Comparison of ENCODE assay signal across 8 mouse cellular contexts in genomic region chr2:29249852-29250251, GRCm38 (mm10). TPM values are rescaled to one million over a fixed set of nuclear protein-coding genes. Genes with fewer than 3 reads are reported as not detected.
DNase-seq lines count a peak whose midpoint lies in the region; ATAC-seq lines count a peak whose summit lies in the region.

No protein-coding gene starts in this region.

- H3K36me3 ChIP-seq in heart, embryonic 15.5 days = no peaks in the 10 kb centered on the region
- H3K36me3 ChIP-seq in embryonic facial prominence, embryonic 10.5 days (replicated peaks) = no peaks in the 10 kb centered on the region
- no peaks in the 10 kb centered on the region for H3K36me3 ChIP-seq in hindbrain, embryonic 15.5 days

- peak overlapping the region; percentile 100; the same call in 1 of the 2 replicates for H3K4me2 ChIP-seq in heart, embryonic 15.5 days
- peak overlapping the region; percentile 99 for H3K4me2 ChIP-seq in hindbrain, embryonic 15.5 days

- peaks cover 43% of the 10 kb centered on the region for H3K4me1 ChIP-seq in heart, embryonic 15.5 days (replicated peaks)
- H3K4me1 ChIP-seq in embryonic facial prominence, embryonic 10.5 days = peaks cover 69% of the 10 kb centered on the region
- H3K4me1 ChIP-seq in hindbrain, embryonic 15.5 days (replicated peaks) = peaks cover 69% of the 10 kb centered on the region

- peaks cover 98% of the 10 kb centered on the region for H3K27me3 ChIP-seq in heart, embryonic 15.5 days
- peaks cover 99% of the 10 kb centered on the region for H3K27me3 ChIP-seq in embryonic facial prominence, embryonic 10.5 days (replicated peaks; ENCODE audit: low read depth, poor library complexity, severe bottlenecking)
- peaks cover 20% of the 10 kb centered on the region for H3K27me3 ChIP-seq in hindbrain, embryonic 15.5 days

- no peak for ATAC-seq in heart, embryonic 15.5 days (replicated peaks; ENCODE audit: insufficient number of reproducible peaks, insufficient read depth, low FRiP score, low read depth)
- no peak for ATAC-seq in hindbrain, embryonic 15.5 days (ENCODE audit: low FRiP score, low read depth)

- H3K4me3 ChIP-seq in heart, embryonic 15.5 days = peak overlapping the region; percentile 68
- H3K4me3 ChIP-seq in embryonic facial prominence, embryonic 10.5 days = peak overlapping the region; percentile 74
- H3K4me3 ChIP-seq in hindbrain, embryonic 15.5 days = peak overlapping the region; percentile 54

- WGBS in heart, embryonic 15.5 days = 11% methylated on average over 10 of the region's 10 CpGs
- WGBS in embryonic facial prominence, embryonic 10.5 days = 2% methylated on average over 10 of the region's 10 CpGs
- WGBS in hindbrain, embryonic 15.5 days = 5% methylated on average over 10 of the region's 10 CpGs

- no peak for DNase-seq in heart, adult 18-20 months
- DNase-seq in embryonic facial prominence, embryonic 10.5 days (ENCODE audit: low spot score) = peak; percentile 31
- peak; percentile 53 for DNase-seq in neural tube, embryonic 10.5 days (ENCODE audit: extremely low spot score, low spot score)
- DNase-seq in B cell, adult 2 months = no peak
- DNase-seq in layer of hippocampus, postnatal 36 days = no peak
- no peak for DNase-seq in kidney, postnatal 14 days

- H3K27ac ChIP-seq in heart, embryonic 15.5 days = no peak overlapping the region
- H3K27ac ChIP-seq in embryonic facial prominence, embryonic 10.5 days (replicated peaks) = no peak overlapping the region
- H3K27ac ChIP-seq in hindbrain, embryonic 15.5 days (replicated peaks) = 0 out of 2 replicates have a peak overlapping the region, but pooled peaks have one; percentile 28

- no peak overlapping the region for H3K9ac ChIP-seq in heart, embryonic 15.5 days
- peak overlapping the region; percentile 51 for H3K9ac ChIP-seq in hindbrain, embryonic 15.5 days

- no peaks in the 10 kb centered on the region for H3K9me3 ChIP-seq in heart, embryonic 15.5 days (replicated peaks)
- no peaks in the 10 kb centered on the region for H3K9me3 ChIP-seq in embryonic facial prominence, embryonic 10.5 days
- H3K9me3 ChIP-seq in hindbrain, embryonic 15.5 days = no peaks in the 10 kb centered on the region

RNA-seq across cellular contexts. Expression of gene Ntng2, which starts 3.0 kb away (rescaled TPM):
- 0.20 TPM in 1 of 2 replicates, not detected in the other for polyA plus RNA-seq in heart, embryonic 15.5 days (2015; fragmentation: Nextera tagmentation; extraction: Ambion mirVana)
- total RNA-seq in heart, adult 18-20 months (2021) = 10 to 100 TPM; 10.5 to 14.7 TPM
- polyA plus RNA-seq in embryonic facial prominence, embryonic 10.5 days (2016; fragmentation: Nextera tagmentation; extraction: Ambion mirVana) = 0.69 and 1.4 TPM in 2 replicates
- polyA plus RNA-seq in hindbrain, embryonic 15.5 days (2015; fragmentation: Nextera tagmentation; extraction: Ambion mirVana) = 3.9 and 5.5 TPM in 2 replicates
- 100 to 1,000 TPM; 100 to 101 TPM for total RNA-seq in layer of hippocampus, postnatal 36 days (2021)

Comparison
In these comparisons a context has a peak if more than half of its experiments do, and no peak if none do; other contexts are left out.
1. DNase-seq: peak in embryonic facial prominence, embryonic 10.5 days (single experiment) and neural tube, embryonic 10.5 days (single experiment); none in heart, adult 18-20 months (0 of 2), B cell, adult 2 months (0 of 2), layer of hippocampus, postnatal 36 days (0 of 2) and kidney, postnatal 14 days (single experiment).
2. Peak in every context shown above with its lines, with median percentiles within 50 percentile points of each other: H3K4me3 ChIP-seq.